Mouse (Mus musculus) C2C12 (cell line): ENCODE measurements around the gene Irf1. TPM values are rescaled to one million over a fixed set of nuclear protein-coding genes. Genes with fewer than 3 reads are reported as not detected.

ENCODE experiments used
- H3K27me3 ChIP-seq: one replicate; pipeline ENCODE4 v1.6.1; 2011; ENCODE audit not compliant: control insufficient read depth, insufficient read depth, insufficient read length
- H3K36me3 ChIP-seq: one replicate; pipeline ENCODE4 v1.6.1; 2011; ENCODE audit not compliant: control insufficient read depth, insufficient read depth
- H3K4me3 ChIP-seq: one replicate; pipeline ENCODE4 v1.5.1; 2011; ENCODE audit warnings: mild to moderate bottlenecking, control low read depth; ENCODE audit not compliant: poor library complexity, insufficient read depth, severe bottlenecking
- H3K79me2 ChIP-seq: one replicate; pipeline ENCODE4 v1.6.1; 2011; ENCODE audit not compliant: control insufficient read depth, insufficient read depth
- H3K79me3 ChIP-seq: one replicate; pipeline ENCODE4 v1.6.1; 2011; ENCODE audit warnings: low read depth, control low read depth
- H3ac ChIP-seq: one replicate; pipeline ENCODE3; 2011; ENCODE audit warnings: low read depth; ENCODE audit not compliant: control insufficient read depth, insufficient read length
- CEBPB ChIP-seq: IDR thresholded peaks from one replicate; pipeline ENCODE4 v1.6.1; 2011; ENCODE audit warnings: low read depth, mild to moderate bottlenecking, control low read depth, moderate library complexity
- CTCF ChIP-seq: IDR thresholded peaks from one replicate; pipeline ENCODE4 v1.5.1; 2011; ENCODE audit not compliant: control insufficient read depth, insufficient read depth, insufficient read length
- FOSL1 ChIP-seq: IDR thresholded peaks from one replicate; pipeline ENCODE4 v1.8.0; 2011; ENCODE audit warnings: mild to moderate bottlenecking, low read length; ENCODE audit not compliant: poor library complexity, insufficient read depth, severe bottlenecking
- MAX ChIP-seq: IDR thresholded peaks from one replicate; pipeline ENCODE4 v1.6.1; 2011; ENCODE audit warnings: mild to moderate bottlenecking, control low read depth
- MYOD1 ChIP-seq: IDR thresholded peaks from one replicate; pipeline ENCODE4 v1.6.1; 2011; ENCODE audit warnings: low read depth; ENCODE audit not compliant: control insufficient read depth, insufficient read length
- MYOG ChIP-seq: IDR thresholded peaks from one replicate; pipeline ENCODE4 v1.6.1; 2011; ENCODE audit not compliant: control insufficient read depth, insufficient read length; ENCODE audit errors: extremely low read depth
- USF1 ChIP-seq: IDR thresholded peaks from one replicate; pipeline ENCODE4 v1.6.1; 2011; ENCODE audit warnings: low read depth, mild to moderate bottlenecking, control low read depth, moderate library complexity
- microRNA-seq: library from miRNA; unstranded; fragments of <30 nt; microRNA quantifications from one replicate; pipeline ENCODE4, GENCODE M21; 2019; ENCODE audit warnings: borderline microRNAs expressed
- polyA plus RNA-seq: library from polyadenylated mRNA; unstranded; fragments of >200 nt; fragmentation: generic; extraction: Trizol; gene quantifications from one replicate; pipeline ENCODE4 v1.2.1, GENCODE M21; 2012; ENCODE audit warnings: missing spikeins

Irf1 gene
- polyA plus RNA-seq, 1 experiment = 26.7 TPM

DNA sequence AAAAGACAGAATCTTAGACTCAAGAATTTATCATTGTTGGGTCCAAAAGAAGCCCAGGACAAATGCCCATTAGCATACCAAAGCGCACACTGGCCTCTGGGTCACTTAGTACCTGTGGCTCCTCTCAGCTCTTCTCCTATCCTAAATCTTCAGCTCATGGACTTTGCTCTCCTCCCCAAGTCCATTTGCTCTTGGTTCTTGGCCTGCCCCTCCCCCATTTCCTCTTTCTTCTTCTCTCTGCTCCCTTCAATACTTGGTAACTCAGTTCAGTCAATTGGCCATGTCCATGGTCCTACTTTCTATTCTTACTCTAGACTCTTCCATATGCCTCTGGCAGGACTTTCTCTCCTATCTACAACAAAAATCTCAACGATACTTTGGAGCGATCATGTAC, 52.1 kb downstream of the Irf1 start:
- no peaks in the 10 kb centered on the region for H3K79me3 ChIP-seq
- H3K36me3 ChIP-seq = no peaks in the 10 kb centered on the region

DNA sequence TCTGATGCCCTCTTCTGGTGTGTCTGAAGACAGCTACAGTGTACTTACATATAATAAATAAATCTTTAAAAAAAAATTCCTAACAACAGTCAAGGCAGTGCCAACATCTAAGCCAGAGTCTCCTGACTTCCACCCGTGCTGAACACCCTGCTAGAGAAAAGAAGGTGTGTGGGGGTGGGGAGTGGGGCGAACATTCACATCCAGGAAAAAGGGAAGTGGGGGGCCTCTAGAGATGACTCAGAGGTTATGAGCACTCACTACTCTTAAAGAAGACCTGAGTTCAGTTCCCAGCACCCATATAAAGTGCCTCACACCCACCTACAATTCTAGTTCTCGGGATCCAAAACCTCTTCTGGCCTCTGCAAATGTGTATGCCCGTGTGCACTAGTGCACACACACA, 55.6 kb downstream of the Irf1 start:
- Histone ChIP-seq H3K79me3 (no peaks in the 10 kb centered on the region), H3K27me3 (no peaks in the 10 kb centered on the region), H3K79me2 (no peaks in the 10 kb centered on the region), H3ac (no peak overlapping the region), H3K4me3 (no peak overlapping the region), H3K36me3 (no peaks in the 10 kb centered on the region)
- TF ChIP-seq CEBPB = no peak
- no peak for TF ChIP-seq MYOD1
- TF ChIP-seq FOSL1 = no peak
- TF ChIP-seq CTCF = no peak
- no peak for TF ChIP-seq USF1
- no peak for TF ChIP-seq MYOG
- TF ChIP-seq MAX = no peak

More for the DNA sequence above, 52.1 kb downstream of the Irf1 start:
- no peaks in the 10 kb centered on the region for H3K79me2 ChIP-seq
- TF ChIP-seq MYOG = no peak
- TF ChIP-seq CTCF = no peak
- TF ChIP-seq MAX = no peak
- TF ChIP-seq FOSL1 = no peak
- no peak for TF ChIP-seq CEBPB
- no peak for TF ChIP-seq USF1
- TF ChIP-seq MYOD1 = no peak
- H3K4me3 ChIP-seq = no peak overlapping the region
- no peaks in the 10 kb centered on the region for H3K27me3 ChIP-seq
- H3ac ChIP-seq = no peak overlapping the region

Small RNA genes lying within 50 kb of the gene (microRNA-seq; reads per million reads assigned to microRNA genes)
- 0.24 reads per million for gene Mir7671

Other genes starting within 250 kb of the Irf1 start
- gene Kif3a, start 202.6 kb upstream of the Irf1 start, polyA plus RNA-seq = 7.9 TPM
- gene Il4, start 151.3 kb upstream of the Irf1 start, polyA plus RNA-seq = not detected
- not detected for gene Il13, start 135.3 kb upstream of the Irf1 start, polyA plus RNA-seq
- gene Rad50, start 62.7 kb upstream of the Irf1 start, polyA plus RNA-seq = 7.9 TPM
- gene Il5, start 49.2 kb upstream of the Irf1 start, polyA plus RNA-seq = not detected
- gene Gm17334, start 3.2 kb downstream of the Irf1 start, polyA plus RNA-seq = 0.18 TPM
- gene Gm12216, start 89.2 kb downstream of the Irf1 start, polyA plus RNA-seq = 0.49 TPM
- gene Slc22a5, start 121.6 kb downstream of the Irf1 start, polyA plus RNA-seq = 2.9 TPM
- gene Slc22a21, start 210.3 kb downstream of the Irf1 start, polyA plus RNA-seq = 1.5 TPM